Mouse (Mus musculus): ENCODE data around the gene Pdxk. TPM values are rescaled to one million over a fixed set of nuclear protein-coding genes. Genes with fewer than 3 reads are reported as not detected.

Pdxk gene
- polyA plus RNA-seq, 1 experiment from 2014 or later = 8.8 TPM

DNA sequence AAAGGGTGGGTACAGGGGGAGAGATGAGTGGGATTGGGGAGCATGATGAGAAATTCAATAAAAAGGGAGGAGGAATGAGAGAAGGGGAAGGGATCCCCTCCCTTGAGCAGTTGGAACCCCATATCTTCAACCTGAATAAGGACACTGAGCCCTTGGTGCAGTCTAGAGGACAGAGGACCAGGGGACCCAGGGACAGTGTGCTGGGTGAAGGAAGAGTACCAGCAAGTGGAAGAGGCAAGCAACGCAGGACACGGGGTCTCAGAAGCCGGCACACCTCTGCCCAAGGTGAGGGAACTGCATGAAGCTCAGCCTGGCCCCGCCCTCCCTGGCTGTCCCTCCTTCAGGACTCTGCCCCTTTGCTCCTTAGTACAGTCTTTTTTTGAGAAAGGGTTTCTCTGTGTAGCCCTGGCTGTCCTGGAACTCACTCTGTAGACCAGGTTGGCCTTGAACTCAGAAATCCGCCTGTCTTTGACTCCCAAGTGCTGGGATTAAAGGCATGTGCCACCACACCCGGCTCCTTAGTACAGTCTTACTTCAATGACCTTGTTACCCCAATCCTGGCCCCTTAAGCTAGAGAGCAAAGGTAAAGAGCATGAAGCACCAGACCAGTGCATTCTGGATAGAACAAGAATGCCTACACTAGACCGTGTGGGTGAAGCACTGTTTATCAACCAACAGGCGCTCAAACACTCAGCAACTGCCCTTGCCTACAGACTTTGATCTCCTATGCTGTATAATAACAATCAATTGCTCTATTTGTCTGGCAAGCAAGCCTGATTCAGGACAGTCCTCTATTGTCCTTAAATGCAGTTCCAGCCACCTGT lies 1.6 kb downstream of the Pdxk start:
- H3K36me3 ChIP-seq (ENCODE audit: control insufficient read depth, insufficient read depth) = no peaks in the 10 kb centered on the region
- 75% methylated on average over 8 of the region's 8 CpGs for WGBS
- H3K27ac ChIP-seq (ENCODE audit: low read length) = no peak overlapping the region
- H3K4me1 ChIP-seq (ENCODE audit: control insufficient read depth, insufficient read depth, low read length) = peaks cover 12% of the 10 kb centered on the region
- peak overlapping the region; percentile 95 for H3K4me2 ChIP-seq (ENCODE audit: low read depth, low read length)
- no peak overlapping the region for H3K4me3 ChIP-seq (ENCODE audit: low read length)
- no peaks in the 10 kb centered on the region for H3K27me3 ChIP-seq (ENCODE audit: control insufficient read depth, insufficient read depth, low read length)
- no peak for ATAC-seq (replicated peaks; ENCODE audit: extremely low read depth, insufficient read depth, low FRiP score)
- H3K9ac ChIP-seq (ENCODE audit: low read length) = peak overlapping the region; percentile 4; the same call in 1 of the 2 replicates
- no peaks in the 10 kb centered on the region for H3K9me3 ChIP-seq (replicated peaks; ENCODE audit: control insufficient read depth, low read length)

DNA sequence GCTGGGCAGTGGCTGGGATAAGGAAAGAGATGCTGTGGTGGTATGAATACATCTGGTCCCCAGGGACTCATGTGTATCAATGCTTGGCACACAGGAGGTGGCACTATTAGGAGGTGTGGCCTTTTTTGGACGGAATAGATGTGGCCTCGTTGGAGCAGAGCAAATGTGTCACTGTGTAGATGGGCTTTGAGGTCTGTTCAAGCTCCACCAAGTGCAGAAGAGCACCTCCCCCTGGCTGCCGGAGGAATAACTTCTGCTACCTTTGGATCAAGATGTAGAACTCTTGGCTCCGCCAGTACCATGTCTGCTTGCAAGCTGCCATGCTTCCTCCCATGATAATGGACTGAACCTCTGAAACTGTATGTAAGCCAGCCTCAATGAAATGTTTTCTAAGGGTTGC lies 3.0 kb downstream of the Pdxk start:
- no peaks in the 10 kb centered on the region for H3K36me3 ChIP-seq (ENCODE audit: control insufficient read depth, insufficient read depth)
- H3K4me3 ChIP-seq (ENCODE audit: low read length) = no peak overlapping the region
- no peaks in the 10 kb centered on the region for H3K9me3 ChIP-seq (replicated peaks; ENCODE audit: control insufficient read depth, low read length)
- ATAC-seq (replicated peaks; ENCODE audit: extremely low read depth, insufficient read depth, low FRiP score) = no peak
- H3K4me1 ChIP-seq (ENCODE audit: control insufficient read depth, insufficient read depth, low read length) = peaks cover 14% of the 10 kb centered on the region
- no peak overlapping the region for H3K4me2 ChIP-seq (ENCODE audit: low read depth, low read length)
- no peak overlapping the region for H3K27ac ChIP-seq (ENCODE audit: low read length)
- H3K27me3 ChIP-seq (ENCODE audit: control insufficient read depth, insufficient read depth, low read length) = no peaks in the 10 kb centered on the region
- WGBS = 77% methylated on average over 4 of the region's 4 CpGs
- no peak overlapping the region for H3K9ac ChIP-seq (ENCODE audit: low read length)

DNA sequence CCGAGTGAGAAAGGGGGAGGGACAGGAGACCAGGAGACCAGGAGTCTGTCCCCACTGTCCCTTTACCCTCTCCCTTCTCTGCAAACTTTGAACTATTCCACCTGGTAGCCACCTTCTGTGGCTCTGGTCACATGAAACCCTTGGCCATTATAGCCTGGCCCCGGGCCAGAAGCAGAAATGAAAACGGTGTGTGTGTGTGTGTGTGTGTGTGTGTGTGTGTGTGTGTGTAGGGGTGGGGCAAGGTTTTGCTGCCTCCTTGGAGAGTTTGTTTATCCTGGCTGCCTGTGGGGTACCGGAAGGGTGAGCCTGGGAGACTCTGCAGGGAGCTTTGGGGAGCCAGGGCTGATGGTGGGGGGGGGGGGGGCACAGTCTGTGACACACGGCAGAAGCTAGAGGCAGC lies 4.3 kb downstream of the Pdxk start:
- Histone ChIP-seq H3K27ac (ENCODE audit: low read length) (no peak overlapping the region), H3K4me2 (ENCODE audit: low read depth, low read length) (no peak overlapping the region), H3K36me3 (ENCODE audit: control insufficient read depth, insufficient read depth) (no peaks in the 10 kb centered on the region), H3K27me3 (ENCODE audit: control insufficient read depth, insufficient read depth, low read length) (no peaks in the 10 kb centered on the region), H3K9me3 (replicated peaks; ENCODE audit: control insufficient read depth, low read length) (no peaks in the 10 kb centered on the region), H3K9ac (ENCODE audit: low read length) (no peak overlapping the region), H3K4me3 (ENCODE audit: low read length) (no peak overlapping the region), H3K4me1 (ENCODE audit: control insufficient read depth, insufficient read depth, low read length) (peaks cover 14% of the 10 kb centered on the region)
- whole genome bisulfite sequencing = 32% methylated on average over 5 of the region's 5 CpGs
- no peak for ATAC-seq (replicated peaks; ENCODE audit: extremely low read depth, insufficient read depth, low FRiP score)

DNA sequence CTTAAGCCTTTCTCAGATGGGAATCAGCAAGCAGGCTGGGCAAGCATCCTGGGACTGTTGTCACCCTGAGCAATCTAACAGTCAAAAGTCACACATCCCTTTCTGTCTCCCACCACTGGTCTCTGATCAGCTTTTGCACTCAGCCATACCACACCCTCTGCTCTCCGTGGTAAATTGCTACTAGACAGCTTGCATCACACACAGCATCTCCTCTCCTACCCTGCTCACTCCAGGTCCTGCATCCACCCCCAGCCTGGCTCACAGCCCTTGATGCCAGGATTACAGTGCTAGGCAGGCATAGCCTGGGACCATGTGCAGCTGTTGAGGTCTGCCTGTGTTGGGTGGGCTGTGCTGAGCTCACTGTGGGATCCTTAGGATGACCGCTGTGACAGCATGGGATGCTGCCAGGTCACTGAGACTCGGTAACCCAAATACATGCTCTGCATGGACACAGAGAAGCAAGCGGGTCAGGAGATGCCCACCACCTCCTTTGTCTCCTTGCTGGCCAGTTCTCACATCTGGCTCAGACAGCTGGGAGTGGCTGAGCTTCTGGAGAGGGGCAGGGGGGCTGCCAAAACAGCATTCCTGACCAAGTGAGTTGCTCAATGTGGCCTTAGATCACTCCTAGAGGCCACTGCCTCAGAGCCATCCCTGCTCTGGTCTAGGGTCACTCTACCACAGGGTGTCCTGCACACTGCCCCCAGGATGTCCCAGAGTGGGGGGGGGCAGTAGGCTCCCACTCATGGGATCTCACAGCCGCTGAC lies 6.2 kb downstream of the Pdxk start:
- H3K4me1 ChIP-seq (ENCODE audit: control insufficient read depth, insufficient read depth, low read length) = peaks cover 9% of the 10 kb centered on the region
- no peak overlapping the region for H3K4me3 ChIP-seq (ENCODE audit: low read length)
- H3K9ac ChIP-seq (ENCODE audit: low read length) = no peak overlapping the region
- H3K4me2 ChIP-seq (ENCODE audit: low read depth, low read length) = no peak overlapping the region
- 64% methylated on average over 5 of the region's 5 CpGs for whole genome bisulfite sequencing
- no peaks in the 10 kb centered on the region for H3K36me3 ChIP-seq (ENCODE audit: control insufficient read depth, insufficient read depth)
- H3K27me3 ChIP-seq (ENCODE audit: control insufficient read depth, insufficient read depth, low read length) = no peaks in the 10 kb centered on the region
- no peaks in the 10 kb centered on the region for H3K9me3 ChIP-seq (replicated peaks; ENCODE audit: control insufficient read depth, low read length)
- no peak for ATAC-seq (replicated peaks; ENCODE audit: extremely low read depth, insufficient read depth, low FRiP score)
- no peak overlapping the region for H3K27ac ChIP-seq (ENCODE audit: low read length)

DNA sequence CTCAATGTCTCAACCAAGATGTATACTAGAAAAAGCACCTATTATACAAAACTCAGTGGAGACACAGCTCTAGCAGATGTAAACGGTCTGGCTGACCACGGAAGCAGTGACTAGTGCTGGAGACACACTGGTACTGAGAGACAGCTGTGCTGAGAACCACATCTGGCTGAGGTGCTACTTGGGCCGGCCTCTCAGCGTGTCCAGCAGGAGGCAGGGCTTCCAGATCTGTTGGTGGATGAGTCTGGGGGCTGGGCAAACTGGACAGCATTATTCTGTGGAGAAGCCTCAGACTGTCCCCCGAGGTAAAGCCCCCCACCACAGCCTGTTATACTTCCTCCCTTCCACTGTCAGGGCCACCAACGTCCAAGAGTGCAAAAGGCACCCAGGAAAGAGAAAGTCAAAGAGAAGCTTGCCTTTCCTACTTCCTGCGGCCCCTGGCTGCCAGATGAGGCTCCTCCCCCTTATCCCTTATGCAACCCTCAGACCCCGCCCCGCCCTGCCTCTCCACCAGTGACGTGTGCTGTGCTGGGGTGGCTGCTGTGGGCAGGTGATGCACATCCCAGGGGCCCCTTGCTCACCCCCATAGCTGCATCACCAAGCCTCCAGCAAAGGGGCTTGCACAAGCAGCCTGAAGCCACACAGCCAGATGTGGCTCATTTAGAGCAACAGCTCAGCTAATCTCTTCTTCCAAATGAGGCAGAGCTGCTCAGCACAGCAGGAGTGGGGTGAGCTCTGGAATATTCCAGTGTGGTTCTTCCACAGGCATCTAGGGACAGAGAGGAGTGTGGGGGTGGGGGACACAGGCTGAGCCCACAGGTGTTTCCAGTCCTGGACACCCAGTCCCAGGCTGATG lies 7.1 kb downstream of the Pdxk start:
- Histone ChIP-seq H3K9me3 (replicated peaks; ENCODE audit: control insufficient read depth, low read length) (no peaks in the 10 kb centered on the region), H3K36me3 (ENCODE audit: control insufficient read depth, insufficient read depth) (no peaks in the 10 kb centered on the region), H3K4me3 (ENCODE audit: low read length) (no peak overlapping the region), H3K9ac (ENCODE audit: low read length) (no peak overlapping the region), H3K4me2 (ENCODE audit: low read depth, low read length) (peak overlapping the region; percentile 34; the same call in 1 of the 2 replicates), H3K4me1 (ENCODE audit: control insufficient read depth, insufficient read depth, low read length) (peaks cover 5% of the 10 kb centered on the region), H3K27ac (ENCODE audit: low read length) (0 out of 2 replicates have a peak overlapping the region, but pooled peaks have one; percentile 16), H3K27me3 (ENCODE audit: control insufficient read depth, insufficient read depth, low read length) (no peaks in the 10 kb centered on the region)
- peak; percentile 80 for ATAC-seq (replicated peaks; ENCODE audit: extremely low read depth, insufficient read depth, low FRiP score)
- 28% methylated on average over 10 of the region's 10 CpGs for WGBS

DNA sequence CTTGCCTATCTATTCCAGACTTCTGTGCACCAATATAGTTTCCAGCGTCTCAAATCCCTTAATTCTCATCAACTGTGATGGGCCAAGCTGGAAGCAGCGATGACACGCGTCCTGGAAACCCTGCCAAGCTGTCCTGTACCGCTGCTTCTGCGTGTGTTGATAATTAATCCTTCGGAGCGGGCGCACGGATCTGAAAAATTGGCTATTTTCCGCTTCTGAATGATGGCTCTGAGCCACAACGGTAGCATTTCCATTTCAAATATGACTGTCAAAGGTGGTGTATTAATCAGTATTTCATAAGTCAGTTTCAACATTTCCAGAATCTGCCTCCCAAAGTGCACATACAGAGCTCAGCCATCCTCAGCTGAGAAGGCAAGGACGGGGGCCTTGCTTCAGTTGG lies 8.1 kb downstream of the Pdxk start:
- H3K4me3 ChIP-seq (ENCODE audit: low read length) = no peak overlapping the region
- no peaks in the 10 kb centered on the region for H3K27me3 ChIP-seq (ENCODE audit: control insufficient read depth, insufficient read depth, low read length)
- no peaks in the 10 kb centered on the region for H3K9me3 ChIP-seq (replicated peaks; ENCODE audit: control insufficient read depth, low read length)
- no peak overlapping the region for H3K27ac ChIP-seq (ENCODE audit: low read length)
- WGBS = 82% methylated on average over 13 of the region's 13 CpGs
- no peak overlapping the region for H3K4me2 ChIP-seq (ENCODE audit: low read depth, low read length)
- peaks cover 5% of the 10 kb centered on the region for H3K4me1 ChIP-seq (ENCODE audit: control insufficient read depth, insufficient read depth, low read length)
- no peak for ATAC-seq (replicated peaks; ENCODE audit: extremely low read depth, insufficient read depth, low FRiP score)
- H3K9ac ChIP-seq (ENCODE audit: low read length) = no peak overlapping the region
- no peaks in the 10 kb centered on the region for H3K36me3 ChIP-seq (ENCODE audit: control insufficient read depth, insufficient read depth)

DNA sequence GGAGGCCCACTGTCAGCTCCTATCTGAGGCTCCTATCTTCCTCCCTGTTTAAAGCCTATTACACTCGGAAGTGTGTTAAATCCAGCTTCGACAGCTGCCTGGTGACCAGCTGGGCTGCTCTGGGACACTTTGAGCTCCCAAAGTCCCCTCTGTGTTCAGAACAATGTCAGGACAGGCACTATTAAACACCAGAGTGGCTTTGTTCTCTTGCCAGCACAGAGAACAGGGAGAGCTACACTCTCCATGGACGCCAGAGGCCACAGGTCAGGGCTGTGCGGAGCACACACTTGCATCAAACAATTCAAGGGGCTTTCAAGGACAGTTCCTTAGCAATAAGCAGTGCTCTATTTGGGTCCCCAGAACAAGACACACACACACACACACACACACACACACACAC lies 12.1 kb downstream of the Pdxk start:
- Histone ChIP-seq H3K36me3 (ENCODE audit: control insufficient read depth, insufficient read depth) (peaks cover 13% of the 10 kb centered on the region), H3K9me3 (replicated peaks; ENCODE audit: control insufficient read depth, low read length) (no peaks in the 10 kb centered on the region), H3K27me3 (ENCODE audit: control insufficient read depth, insufficient read depth, low read length) (no peaks in the 10 kb centered on the region), H3K9ac (ENCODE audit: low read length) (no peak overlapping the region), H3K4me1 (ENCODE audit: control insufficient read depth, insufficient read depth, low read length) (no peaks in the 10 kb centered on the region), H3K27ac (ENCODE audit: low read length) (no peak overlapping the region), H3K4me3 (ENCODE audit: low read length) (no peak overlapping the region), H3K4me2 (ENCODE audit: low read depth, low read length) (no peak overlapping the region)
- no peak for ATAC-seq (replicated peaks; ENCODE audit: extremely low read depth, insufficient read depth, low FRiP score)
- 74% methylated on average over 4 of the region's 4 CpGs for WGBS

DNA sequence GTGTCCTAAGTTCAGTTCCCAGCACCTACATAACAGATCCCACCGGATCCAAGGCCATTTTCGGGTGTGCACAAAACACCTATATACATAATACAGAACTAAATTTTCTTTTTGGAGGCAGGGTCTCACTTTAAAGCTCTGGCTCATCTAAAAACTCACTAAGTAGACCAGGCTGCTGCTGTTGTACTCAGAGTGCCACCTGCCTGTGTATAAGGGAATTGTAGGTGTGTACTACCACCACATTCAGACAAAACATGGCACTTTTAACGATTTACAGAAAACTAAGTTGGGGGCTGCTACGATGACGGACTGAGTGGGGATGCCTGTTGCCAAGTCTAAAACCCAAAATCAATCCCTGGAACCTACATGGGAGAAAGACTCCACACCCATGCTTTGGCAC lies 14.0 kb downstream of the Pdxk start:
- no peak overlapping the region for H3K9ac ChIP-seq (ENCODE audit: low read length)
- H3K9me3 ChIP-seq (replicated peaks; ENCODE audit: control insufficient read depth, low read length) = no peaks in the 10 kb centered on the region
- H3K27ac ChIP-seq (ENCODE audit: low read length) = no peak overlapping the region
- no peaks in the 10 kb centered on the region for H3K4me1 ChIP-seq (ENCODE audit: control insufficient read depth, insufficient read depth, low read length)
- no peak for ATAC-seq (replicated peaks; ENCODE audit: extremely low read depth, insufficient read depth, low FRiP score)
- H3K36me3 ChIP-seq (ENCODE audit: control insufficient read depth, insufficient read depth) = peaks cover 16% of the 10 kb centered on the region
- WGBS = 90% methylated on average over 5 of the region's 5 CpGs
- no peak overlapping the region for H3K4me2 ChIP-seq (ENCODE audit: low read depth, low read length)
- H3K27me3 ChIP-seq (ENCODE audit: control insufficient read depth, insufficient read depth, low read length) = no peaks in the 10 kb centered on the region
- H3K4me3 ChIP-seq (ENCODE audit: low read length) = no peak overlapping the region

All from heart, embryonic 16.5 days (tissue).